Mouse (Mus musculus) embryonic facial prominence, embryonic 11.5 days (tissue): ENCODE measurements around the gene Slfn9. TPM values are rescaled to one million over a fixed set of nuclear protein-coding genes. Genes with fewer than 3 reads are reported as not detected.

Experiments
- microRNA-seq: library from miRNA; unstranded; fragments of <30 nt; microRNA quantifications from one replicate; pipeline ENCODE4, GENCODE M21; 2016; ENCODE audit warnings: borderline number of aligned reads
- polyA plus RNA-seq: library from polyadenylated mRNA; unstranded; fragments of >200 nt; fragmentation: Nextera tagmentation; extraction: Ambion mirVana; gene quantifications from 2 replicates; pipeline ENCODE4 v1.2.1, GENCODE M21; 2014

Gene Slfn9
- polyA plus RNA-seq, 1 experiment from 2014 or later = 15.3 TPM

Small RNA genes within 50 kb of the gene (microRNA-seq; reads per million reads assigned to microRNA genes)
- not detected for gene Gm27598
- not detected for gene Mir7679

Other genes starting within 250 kb of the Slfn9 start
- 0.11 and 0.26 TPM in 2 replicates for gene Cct6b, start 227.5 kb downstream of the Slfn9 start, polyA plus RNA-seq
- 44.4 and 44.9 TPM in 2 replicates for gene Zfp830, start 227.5 kb downstream of the Slfn9 start, polyA plus RNA-seq
- 44.8 and 48.1 TPM in 2 replicates for gene Lig3, start 210.7 kb downstream of the Slfn9 start, polyA plus RNA-seq
- 12.1 and 12.8 TPM in 2 replicates for gene Rffl, start 120.6 kb downstream of the Slfn9 start, polyA plus RNA-seq
- 13.4 and 13.5 TPM in 2 replicates for gene Rad51d, start 101.2 kb downstream of the Slfn9 start, polyA plus RNA-seq
- gene Fndc8, start 99.7 kb downstream of the Slfn9 start, polyA plus RNA-seq = 0.18 TPM in 1 of 2 replicates, not detected in the other
- 23.2 and 33.7 TPM in 2 replicates for gene Nle1, start 83.4 kb downstream of the Slfn9 start, polyA plus RNA-seq
- gene Unc45b, start 81.3 kb downstream of the Slfn9 start, polyA plus RNA-seq = 2.6 and 2.9 TPM in 2 replicates
- gene Slfn5, start 40.5 kb downstream of the Slfn9 start, polyA plus RNA-seq = 0.90 and 1.4 TPM in 2 replicates
- gene Slfn8, start 29.0 kb upstream of the Slfn9 start, polyA plus RNA-seq = 0.20 and 0.36 TPM in 2 replicates
- gene Slfn2, start 73.3 kb upstream of the Slfn9 start, polyA plus RNA-seq = 1.5 and 1.8 TPM in 2 replicates
- gene Slfn1, start 125.0 kb upstream of the Slfn9 start, polyA plus RNA-seq = 0.11 TPM in 1 of 2 replicates, not detected in the other
- not detected in 2 replicates for gene Slfn4, start 183.4 kb upstream of the Slfn9 start, polyA plus RNA-seq
- gene Slfn3, start 199.5 kb upstream of the Slfn9 start, polyA plus RNA-seq = 1.2 and 1.4 TPM in 2 replicates